Mouse (Mus musculus): ENCODE measurements around the gene Atp6v1g2. TPM values are rescaled to one million over a fixed set of nuclear protein-coding genes. Genes with fewer than 3 reads are reported as not detected.

Gene Atp6v1g2
- polyA plus RNA-seq, 2 experiments from 2014 or later, result 2.3 to 4.0 TPM

- ATAC-seq, result no peak
Observed at GRCm38 (mm10) chr17:35255704-35256103, 22.2 kb downstream of the Atp6v1g2 start.

GRCm38 (mm10) chr17:35257378-35257777 lies 23.9 kb downstream of the Atp6v1g2 start:
- no peak for ATAC-seq

GRCm38 (mm10) chr17:35257824-35258491 lies 24.5 kb downstream of the Atp6v1g2 start:
- peak; percentile 15 for ATAC-seq

GRCm38 (mm10) chr17:35258492-35259478 lies 25.3 kb downstream of the Atp6v1g2 start:
- peak; percentile 36 for ATAC-seq

GRCm38 (mm10) chr17:35259621-35260020 lies 26.2 kb downstream of the Atp6v1g2 start:
- no peak for ATAC-seq

- ATAC-seq, result no peak
Observed at GRCm38 (mm10) chr17:35261651-35262050, 28.2 kb downstream of the Atp6v1g2 start.

GRCm38 (mm10) chr17:35262664-35263522 lies 29.4 kb downstream of the Atp6v1g2 start, which contains the start of gene H2-D1:
TSS of gene H2-D1 (plus strand) at chr17:35262730.
- ATAC-seq, result peak; percentile 83

GRCm38 (mm10) chr17:35263523-35263883 lies 30.0 kb downstream of the Atp6v1g2 start:
- no peak for ATAC-seq

- ATAC-seq, result no peak
Observed at GRCm38 (mm10) chr17:35267399-35268086, 34.1 kb downstream of the Atp6v1g2 start.

GRCm38 (mm10) chr17:35269653-35270347 lies 36.3 kb downstream of the Atp6v1g2 start:
- ATAC-seq, result no peak

- no peak for ATAC-seq
Observed at GRCm38 (mm10) chr17:35272249-35272648, 38.8 kb downstream of the Atp6v1g2 start.

GRCm38 (mm10) chr17:35274770-35275169 lies 41.3 kb downstream of the Atp6v1g2 start:
- peak; percentile 73 for ATAC-seq

GRCm38 (mm10) chr17:35276304-35276864 lies 42.9 kb downstream of the Atp6v1g2 start:
- no peak for ATAC-seq

GRCm38 (mm10) chr17:35278049-35278448 lies 44.6 kb downstream of the Atp6v1g2 start:
- ATAC-seq, result no peak

- no peak for ATAC-seq
Observed at GRCm38 (mm10) chr17:35278957-35279688, 45.7 kb downstream of the Atp6v1g2 start.

- ATAC-seq, result no peak
Observed at GRCm38 (mm10) chr17:35280276-35280675, 46.8 kb downstream of the Atp6v1g2 start.

- no peak for ATAC-seq
Observed at GRCm38 (mm10) chr17:35285431-35285830, 52.0 kb downstream of the Atp6v1g2 start.

Data from activated CD4-positive, CD25-positive, alpha-beta regulatory T cell, adult 4 months (primary cell).